Mouse (Mus musculus): ENCODE data around the gene Hes6. TPM values are rescaled to one million over a fixed set of nuclear protein-coding genes. Genes with fewer than 3 reads are reported as not detected.

The Hes6 gene
- total and polyA plus RNA-seq, 2 experiments from 2014 or later = 113 to 119 TPM

DNA sequence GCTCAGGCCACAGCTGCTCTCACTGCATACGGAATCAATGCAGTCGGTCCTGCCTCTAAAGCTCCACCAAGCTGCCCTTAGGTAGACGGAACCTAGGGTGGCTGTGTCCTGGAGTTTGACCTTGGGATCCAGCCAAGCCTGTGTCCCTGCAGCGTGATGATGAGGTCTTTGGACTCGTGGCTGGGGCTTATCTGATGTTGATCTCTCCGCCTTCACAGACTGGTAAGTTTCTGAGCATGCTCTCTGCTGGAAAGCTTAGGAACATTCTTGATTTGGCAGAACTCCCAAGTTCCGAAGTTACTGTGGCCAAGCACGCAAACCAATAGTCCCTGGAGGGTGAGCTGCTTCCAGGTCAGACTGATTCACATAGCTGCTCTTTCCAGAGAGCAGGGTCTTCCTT lies 32.2 kb upstream of the Hes6 start:
- DNase-seq (ENCODE audit: low spot score) = peak; percentile 58
- Histone ChIP-seq H3K27ac (ENCODE audit: low read depth, low read length) (no peak overlapping the region), H3K9me3 (ENCODE audit: low read length) (no peaks in the 10 kb centered on the region), H3K4me3 (ENCODE audit: low read depth, low read length) (no peak overlapping the region), H3K27me3 (ENCODE audit: insufficient read depth, low read length) (no peaks in the 10 kb centered on the region), H3K36me3 (ENCODE audit: insufficient read depth, low read length) (peaks cover 59% of the 10 kb centered on the region), H3K9ac (replicated peaks; ENCODE audit: low read length, poor library complexity, severe bottlenecking) (no peak overlapping the region), H3K4me1 (ENCODE audit: insufficient read depth, low read length) (no peaks in the 10 kb centered on the region), H3K4me2 (ENCODE audit: low read depth, low read length, poor library complexity, severe bottlenecking) (no peak overlapping the region)
- no peak for ATAC-seq (ENCODE audit: low FRiP score)
- TF ChIP-seq CTCF (IDR thresholded peaks at IDR 0.05) = no peak
- WGBS = 72% methylated on average over 8 of the region's 8 CpGs

DNA sequence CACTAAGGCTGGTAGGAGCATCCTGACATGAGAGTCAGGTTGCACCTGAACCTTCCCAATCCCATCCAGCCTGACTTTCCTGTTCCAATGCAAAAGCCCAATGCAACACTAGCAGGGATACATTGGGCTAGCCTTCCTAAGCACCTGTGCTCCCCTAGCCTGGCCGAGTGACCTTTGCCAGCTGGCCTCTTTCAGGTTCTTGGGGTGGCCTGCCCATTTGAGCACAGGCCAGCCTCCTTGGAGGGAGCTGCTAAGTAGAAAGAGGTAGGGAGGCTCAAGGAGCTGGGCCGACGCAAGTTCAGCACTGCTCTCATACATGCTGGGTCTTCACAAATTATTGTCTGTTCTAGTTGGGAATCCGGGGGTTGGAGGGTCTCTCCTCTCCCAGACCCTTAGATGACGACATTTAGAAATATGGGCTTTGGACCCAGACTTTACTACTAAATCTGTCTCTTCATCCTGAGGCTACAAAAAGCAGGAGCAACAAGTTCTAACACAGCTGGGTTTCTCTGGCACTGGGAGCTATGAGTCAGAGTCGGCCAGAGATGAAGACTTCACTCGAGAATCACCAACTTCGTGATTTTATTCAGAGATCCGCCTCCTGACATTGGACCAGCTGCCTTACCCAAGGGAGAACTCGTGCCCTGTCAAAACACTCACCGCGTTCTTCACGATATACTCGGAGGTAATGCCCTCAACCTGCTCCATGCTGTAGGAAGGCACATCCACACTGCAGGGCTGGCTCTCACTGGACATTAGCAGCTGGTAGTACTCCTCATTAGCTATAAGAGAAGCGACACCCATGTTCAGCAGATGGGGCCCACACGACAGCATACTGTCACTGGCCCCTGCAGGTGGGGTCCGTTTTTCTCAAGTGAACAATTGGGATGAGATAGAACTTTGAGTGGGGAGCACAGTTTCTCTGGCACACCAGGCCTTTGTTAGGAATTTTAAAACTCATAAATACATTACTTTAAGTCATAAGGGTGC lies 31.3 kb upstream of the Hes6 start:
- Histone ChIP-seq H3K27ac (ENCODE audit: low read depth, low read length) (no peak overlapping the region), H3K4me2 (ENCODE audit: low read depth, low read length, poor library complexity, severe bottlenecking) (no peak overlapping the region), H3K4me1 (ENCODE audit: insufficient read depth, low read length) (no peaks in the 10 kb centered on the region), H3K9ac (replicated peaks; ENCODE audit: low read length, poor library complexity, severe bottlenecking) (no peak overlapping the region), H3K9me3 (ENCODE audit: low read length) (no peaks in the 10 kb centered on the region), H3K36me3 (ENCODE audit: insufficient read depth, low read length) (peaks cover 55% of the 10 kb centered on the region), H3K4me3 (ENCODE audit: low read depth, low read length) (no peak overlapping the region), H3K27me3 (ENCODE audit: insufficient read depth, low read length) (no peaks in the 10 kb centered on the region)
- TF ChIP-seq CTCF (IDR thresholded peaks at IDR 0.05) = no peak
- ATAC-seq (ENCODE audit: low FRiP score) = no peak
- DNase-seq (ENCODE audit: low spot score) = no peak
- 89% methylated on average over 17 of the region's 17 CpGs for WGBS

DNA sequence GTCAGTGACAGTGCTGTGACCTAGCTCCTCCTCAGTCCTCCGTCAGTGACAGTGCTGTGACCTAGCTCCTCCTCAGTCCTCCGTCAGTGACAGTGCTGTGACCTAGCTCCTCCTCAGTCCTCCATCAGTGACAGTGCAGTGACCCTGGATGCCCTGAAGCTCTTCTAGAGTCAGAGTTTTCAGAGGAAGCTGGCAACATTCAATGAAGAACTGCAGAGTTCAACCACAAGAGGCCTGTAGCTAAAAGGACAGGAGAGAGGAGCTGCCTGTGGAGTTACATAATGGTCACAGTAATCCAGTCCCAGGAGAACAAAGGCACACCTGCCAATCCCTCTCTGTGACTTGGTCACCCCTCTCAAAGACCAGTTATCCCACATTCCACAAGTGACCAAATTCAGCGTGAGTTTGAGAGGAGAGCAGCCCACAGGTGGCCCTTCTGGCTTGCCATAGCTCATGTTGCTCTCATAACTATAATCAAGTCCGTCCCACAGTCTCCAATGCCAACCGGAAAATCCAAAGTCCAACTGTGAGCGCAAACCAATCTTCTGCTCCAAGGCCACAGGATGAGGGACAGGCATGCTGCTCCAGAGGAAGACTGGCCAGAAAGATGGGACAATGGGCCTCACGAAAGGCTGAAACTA lies 28.6 kb upstream of the Hes6 start:
- TF ChIP-seq CTCF (IDR thresholded peaks at IDR 0.05) = no peak
- Histone ChIP-seq H3K4me1 (ENCODE audit: insufficient read depth, low read length) (no peaks in the 10 kb centered on the region), H3K9ac (replicated peaks; ENCODE audit: low read length, poor library complexity, severe bottlenecking) (no peak overlapping the region), H3K4me3 (ENCODE audit: low read depth, low read length) (no peak overlapping the region), H3K9me3 (ENCODE audit: low read length) (no peaks in the 10 kb centered on the region), H3K27ac (ENCODE audit: low read depth, low read length) (no peak overlapping the region), H3K4me2 (ENCODE audit: low read depth, low read length, poor library complexity, severe bottlenecking) (no peak overlapping the region), H3K36me3 (ENCODE audit: insufficient read depth, low read length) (peaks cover 39% of the 10 kb centered on the region), H3K27me3 (ENCODE audit: insufficient read depth, low read length) (no peaks in the 10 kb centered on the region)
- 62% methylated on average over 6 of the region's 7 CpGs for WGBS
- ATAC-seq (ENCODE audit: low FRiP score) = no peak
- DNase-seq (ENCODE audit: low spot score) = no peak

DNA sequence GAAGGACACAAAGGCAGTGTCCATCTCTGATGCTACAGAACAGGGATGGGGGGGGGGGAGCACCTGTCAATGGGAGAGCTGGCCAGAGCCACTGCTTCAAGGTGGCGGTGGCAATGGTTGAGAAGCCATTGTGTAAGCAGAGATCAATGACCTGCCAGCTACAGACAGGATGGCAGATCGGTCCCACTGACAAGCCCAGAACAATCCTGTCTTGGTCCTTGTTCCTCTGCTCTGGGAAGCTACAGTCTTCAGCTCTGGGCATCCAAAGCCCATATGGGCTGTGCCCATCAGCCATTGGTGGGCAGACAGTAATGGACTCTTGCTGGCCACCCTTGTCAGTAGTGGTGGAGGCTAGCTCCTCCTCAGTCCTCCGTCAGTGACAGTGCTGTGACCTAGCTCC lies 28.0 kb upstream of the Hes6 start:
- TF ChIP-seq CTCF (IDR thresholded peaks at IDR 0.05) = no peak
- Histone ChIP-seq H3K36me3 (ENCODE audit: insufficient read depth, low read length) (peaks cover 38% of the 10 kb centered on the region), H3K9me3 (ENCODE audit: low read length) (no peaks in the 10 kb centered on the region), H3K27me3 (ENCODE audit: insufficient read depth, low read length) (no peaks in the 10 kb centered on the region), H3K4me3 (ENCODE audit: low read depth, low read length) (no peak overlapping the region), H3K4me1 (ENCODE audit: insufficient read depth, low read length) (no peaks in the 10 kb centered on the region), H3K9ac (replicated peaks; ENCODE audit: low read length, poor library complexity, severe bottlenecking) (no peak overlapping the region), H3K27ac (ENCODE audit: low read depth, low read length) (no peak overlapping the region), H3K4me2 (ENCODE audit: low read depth, low read length, poor library complexity, severe bottlenecking) (no peak overlapping the region)
- ATAC-seq (ENCODE audit: low FRiP score) = no peak
- DNase-seq (ENCODE audit: low spot score) = no peak
- WGBS = 94% methylated on average over 3 of the region's 3 CpGs

DNA sequence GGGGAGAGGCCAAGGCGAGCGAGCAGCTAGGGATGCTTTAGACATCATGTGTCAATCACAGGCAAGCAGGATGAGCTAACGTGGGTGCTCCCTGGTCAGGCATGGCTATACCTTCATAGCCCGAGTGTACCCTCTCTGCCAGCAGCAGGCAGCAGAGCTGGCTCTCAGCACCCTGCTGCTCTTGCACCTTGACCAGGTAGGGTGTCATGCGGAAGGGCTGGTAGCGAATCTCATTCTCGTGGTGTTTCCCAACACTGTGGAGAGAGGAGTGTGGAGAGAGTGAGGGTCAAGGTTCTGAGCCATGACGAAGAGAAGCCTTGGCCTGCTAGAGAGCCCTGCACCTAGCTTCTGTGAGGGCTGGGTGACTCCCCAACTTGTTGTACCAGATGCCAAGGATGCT lies 25.9 kb upstream of the Hes6 start:
- 89% methylated on average over 8 of the region's 8 CpGs for WGBS
- DNase-seq (ENCODE audit: low spot score) (no peak), ATAC-seq (ENCODE audit: low FRiP score) (no peak)
- Histone ChIP-seq H3K27ac (ENCODE audit: low read depth, low read length) (no peak overlapping the region), H3K36me3 (ENCODE audit: insufficient read depth, low read length) (peaks cover 41% of the 10 kb centered on the region), H3K9ac (replicated peaks; ENCODE audit: low read length, poor library complexity, severe bottlenecking) (no peak overlapping the region), H3K4me2 (ENCODE audit: low read depth, low read length, poor library complexity, severe bottlenecking) (no peak overlapping the region), H3K4me3 (ENCODE audit: low read depth, low read length) (no peak overlapping the region), H3K27me3 (ENCODE audit: insufficient read depth, low read length) (no peaks in the 10 kb centered on the region), H3K9me3 (ENCODE audit: low read length) (no peaks in the 10 kb centered on the region), H3K4me1 (ENCODE audit: insufficient read depth, low read length) (0 out of 2 replicates have a peak, but pooled peaks cover 8% of the 10 kb centered on the region)
- TF ChIP-seq CTCF (IDR thresholded peaks at IDR 0.05) = no peak

DNA sequence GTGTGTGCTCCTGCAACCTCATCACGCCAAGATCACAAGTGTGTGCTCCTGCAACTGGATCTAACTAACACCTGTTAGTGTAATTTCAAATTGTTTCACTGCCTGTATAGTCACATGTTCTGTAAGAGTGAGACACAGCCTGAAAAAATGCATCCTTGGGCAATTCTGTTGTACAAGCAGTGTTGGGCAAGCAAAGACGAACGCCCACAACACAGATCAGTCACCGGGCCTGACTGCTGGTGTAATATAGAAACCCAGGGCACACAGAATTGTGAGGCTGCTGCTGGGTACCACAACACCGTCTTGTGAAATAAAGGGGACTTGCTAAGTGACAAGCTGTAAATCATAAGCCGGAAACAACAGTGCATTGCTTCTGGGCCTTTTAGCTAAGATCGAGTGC lies 23.7 kb upstream of the Hes6 start:
- 93% methylated on average over 7 of the region's 7 CpGs for whole genome bisulfite sequencing
- Histone ChIP-seq H3K4me3 (ENCODE audit: low read depth, low read length) (no peak overlapping the region), H3K36me3 (ENCODE audit: insufficient read depth, low read length) (peaks cover 42% of the 10 kb centered on the region), H3K4me2 (ENCODE audit: low read depth, low read length, poor library complexity, severe bottlenecking) (no peak overlapping the region), H3K9me3 (ENCODE audit: low read length) (no peaks in the 10 kb centered on the region), H3K27ac (ENCODE audit: low read depth, low read length) (no peak overlapping the region), H3K9ac (replicated peaks; ENCODE audit: low read length, poor library complexity, severe bottlenecking) (no peak overlapping the region), H3K27me3 (ENCODE audit: insufficient read depth, low read length) (no peaks in the 10 kb centered on the region), H3K4me1 (ENCODE audit: insufficient read depth, low read length) (0 out of 2 replicates have a peak, but pooled peaks cover 8% of the 10 kb centered on the region)
- ATAC-seq (ENCODE audit: low FRiP score) = no peak
- TF ChIP-seq CTCF (IDR thresholded peaks at IDR 0.05) = no peak
- DNase-seq (ENCODE audit: low spot score) = no peak
